Mouse (Mus musculus) cortical plate, adult 2 months (tissue): ENCODE measurements at regions not wholly inside any gene's neighbourhood (a gene's known extent, or its start where the extent isn't known, plus 50 kb on each side); places are given as distances from the start of the nearest gene placed in this dataset.
A peak's percentile ranks its signal among the peaks of the same experiment; 100 is the strongest.
"Not testable (repeated sequence)": the region's sequence is repeated elsewhere in the genome, so short reads cannot be mapped to it uniquely, and the experiment has no call there.

Experiments used
- H3K27ac ChIP-seq: fragments of 200-500 bp; 2 replicates; pipeline ENCODE4 v1.5.1; 2012; ENCODE audit warnings: low read length, control low read depth, inconsistent platforms; ENCODE audit not compliant: insufficient read depth
- H3K4me1 ChIP-seq: fragments of 200-500 bp; 2 replicates; pipeline ENCODE4 v1.6.1; 2011; ENCODE audit warnings: low read length; ENCODE audit not compliant: control insufficient read depth, insufficient read depth
- H3K4me3 ChIP-seq: fragments of 200-500 bp; 2 replicates; pipeline ENCODE4 v1.5.1; 2011; ENCODE audit warnings: mild to moderate bottlenecking, low read length, control low read depth; ENCODE audit not compliant: insufficient read depth
- CTCF ChIP-seq: fragments of 200-500 bp; IDR thresholded peaks from 2 replicates; pipeline ENCODE4 v1.5.1; 2011; ENCODE audit warnings: mild to moderate bottlenecking, control low read depth, low read length; ENCODE audit not compliant: insufficient read depth; ENCODE audit errors: extremely low read depth
- POLR2A ChIP-seq: fragments of 200-500 bp; IDR thresholded peaks from 2 replicates; pipeline ENCODE4 v1.6.1; 2011; ENCODE audit warnings: mild to moderate bottlenecking, low read length, control low read depth; ENCODE audit not compliant: insufficient read depth; ENCODE audit errors: extremely low read depth

DNA sequence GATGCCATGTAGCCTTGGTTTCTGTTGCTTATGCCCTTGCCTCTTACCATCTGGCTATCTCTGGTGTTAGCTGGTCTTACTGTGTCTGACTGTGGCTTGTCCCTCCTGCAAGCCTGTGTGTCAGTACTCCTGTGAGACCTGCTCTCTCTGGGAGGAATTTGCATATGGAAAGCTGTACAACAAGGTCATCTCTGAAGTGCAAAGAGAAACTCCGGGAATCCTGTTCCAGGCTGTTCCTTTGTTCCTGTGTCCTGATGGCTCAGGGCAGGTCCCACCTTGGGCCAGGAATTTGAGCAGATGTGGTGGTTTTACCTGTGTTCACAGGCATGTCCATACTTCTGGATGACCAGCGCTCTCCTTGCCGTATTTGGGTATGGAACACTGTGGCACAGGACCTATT is 218.6 kb upstream of the Nsun6 start:
- TF ChIP-seq POLR2A (no peak), CTCF (no peak)
- Histone ChIP-seq H3K4me3 (no peak overlapping the region), H3K27ac (no peak overlapping the region), H3K4me1 (no peaks in the 10 kb centered on the region)

DNA sequence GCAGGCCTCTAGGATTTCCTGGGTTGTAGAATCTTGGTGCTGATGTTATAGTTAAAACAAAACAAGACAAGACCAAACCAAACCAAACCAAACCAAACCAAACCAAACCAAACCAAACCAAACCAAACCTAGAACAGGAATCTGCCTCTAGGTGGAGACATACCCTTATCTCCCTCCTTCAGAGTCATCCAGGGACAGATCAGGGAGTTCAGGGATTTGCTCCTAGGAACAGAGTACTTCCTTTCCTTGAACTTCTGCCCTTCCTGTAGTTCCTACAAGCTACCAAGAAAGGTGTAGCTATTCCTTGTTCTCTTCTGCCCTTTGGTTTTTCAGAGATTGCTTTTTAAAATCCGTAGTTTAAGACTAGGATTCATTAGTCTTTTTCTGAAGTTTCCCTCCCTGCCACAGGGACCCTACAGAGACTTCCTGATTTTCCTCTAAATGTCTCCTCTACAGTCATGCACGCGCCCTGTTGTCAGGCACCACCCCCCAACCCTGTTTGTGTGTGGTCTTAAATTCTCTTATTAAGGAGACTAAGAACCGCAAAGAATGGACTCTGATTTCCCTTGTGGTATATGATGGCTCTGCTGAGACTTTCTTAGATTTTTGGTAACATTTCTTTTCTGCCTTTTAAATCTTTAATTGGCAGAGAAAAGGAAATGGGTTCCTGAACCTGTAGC is 205.8 kb upstream of the Nsun6 start:
- no peak overlapping the region for H3K27ac ChIP-seq
- TF ChIP-seq CTCF (peak; percentile 47; the same call in 1 of the 2 replicates), POLR2A (no peak)
- H3K4me1 ChIP-seq = no peaks in the 10 kb centered on the region
- no peak overlapping the region for H3K4me3 ChIP-seq

DNA sequence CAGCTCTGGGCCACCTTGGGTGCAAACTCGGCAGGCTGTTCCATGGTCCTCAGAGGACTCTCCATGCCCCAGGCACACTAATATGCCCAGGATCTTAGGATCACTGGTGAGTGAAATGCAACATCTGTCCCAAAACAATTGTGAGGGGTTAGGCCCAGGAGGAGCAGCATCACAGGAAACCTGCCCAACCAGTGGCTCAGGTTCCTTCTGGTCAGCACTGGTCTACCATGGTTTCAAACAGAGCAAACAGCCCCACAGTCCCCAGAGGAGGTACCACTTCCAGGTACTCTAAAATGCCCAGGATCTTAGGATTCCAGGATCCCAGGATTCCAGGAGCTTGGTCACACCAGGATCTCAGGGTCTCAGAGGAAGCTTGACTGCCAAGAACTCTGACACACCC is 187.4 kb upstream of the Nsun6 start:
- not testable (repeated sequence) for H3K4me3 ChIP-seq, H3K27ac ChIP-seq, H3K4me1 ChIP-seq

DNA sequence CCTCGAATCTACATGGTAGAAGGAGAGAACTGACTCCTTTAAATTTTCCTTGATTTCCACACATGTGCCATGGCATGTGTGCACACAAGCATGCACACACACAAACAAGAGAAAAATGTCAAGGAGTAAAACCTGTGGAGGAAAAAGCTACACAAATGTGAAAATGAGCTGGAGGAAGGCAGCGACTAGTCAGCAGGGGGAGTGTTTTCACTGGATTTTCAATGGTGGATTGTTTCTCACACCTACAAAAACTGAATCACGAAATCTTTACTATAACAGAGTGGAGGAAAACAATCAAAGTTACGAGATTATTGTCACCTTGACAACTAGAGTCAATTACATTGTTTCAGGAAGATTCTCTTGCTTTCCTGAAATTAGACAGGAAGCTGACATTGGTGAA is 167.0 kb upstream of the Nsun6 start:
- TF ChIP-seq CTCF (peak; percentile 30; the same call in 1 of the 2 replicates), POLR2A (no peak)
- H3K4me1 ChIP-seq = no peaks in the 10 kb centered on the region
- no peak overlapping the region for H3K27ac ChIP-seq

DNA sequence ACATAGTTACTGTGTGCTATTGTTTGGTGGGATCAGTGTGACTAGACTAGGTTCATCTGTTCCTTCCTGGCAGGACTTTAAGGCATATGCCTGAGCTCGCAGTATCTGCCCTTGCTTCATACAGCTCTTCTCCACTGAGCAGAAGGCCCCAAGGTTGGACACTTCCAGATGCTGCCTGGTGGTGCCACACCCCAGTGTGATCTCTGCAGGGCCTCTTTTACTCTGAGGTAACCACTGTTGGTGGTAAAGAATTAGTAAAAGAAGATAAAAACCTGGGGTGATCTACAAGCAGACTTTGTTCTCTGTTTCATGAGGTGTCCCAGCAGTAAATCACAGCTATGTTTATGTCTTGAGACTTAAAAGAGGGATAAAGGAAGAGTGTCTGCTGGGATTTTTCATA is 133.2 kb upstream of the Nsun6 start:
- Histone ChIP-seq H3K4me3 (no peak overlapping the region), H3K4me1 (no peaks in the 10 kb centered on the region), H3K27ac (no peak overlapping the region)
- TF ChIP-seq POLR2A (no peak), CTCF (no peak)

More for the DNA sequence above, 167.0 kb upstream of the Nsun6 start:
- H3K4me3 ChIP-seq = no peak overlapping the region

DNA sequence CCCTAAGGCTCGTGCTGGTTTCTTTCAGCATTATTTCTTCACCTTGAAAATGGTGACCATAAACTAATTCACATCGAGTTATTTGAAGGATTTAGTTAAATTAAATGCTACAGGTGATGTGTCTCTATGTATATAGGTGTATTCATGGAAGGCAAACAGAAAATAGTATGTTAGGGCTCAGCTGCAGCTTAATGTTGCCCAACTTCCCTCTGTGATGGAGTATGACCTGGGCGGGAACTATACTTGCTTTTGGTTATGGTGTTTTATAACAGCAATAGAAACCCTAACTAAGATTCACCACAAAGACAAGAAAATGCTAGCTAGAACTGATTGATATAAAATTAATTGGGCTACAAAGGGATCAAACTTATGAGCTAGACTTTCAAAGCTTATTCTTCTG is 126.1 kb upstream of the Nsun6 start:
- Histone ChIP-seq H3K4me3 (no peak overlapping the region), H3K4me1 (no peaks in the 10 kb centered on the region), H3K27ac (no peak overlapping the region)
- TF ChIP-seq CTCF (no peak), POLR2A (no peak)

DNA sequence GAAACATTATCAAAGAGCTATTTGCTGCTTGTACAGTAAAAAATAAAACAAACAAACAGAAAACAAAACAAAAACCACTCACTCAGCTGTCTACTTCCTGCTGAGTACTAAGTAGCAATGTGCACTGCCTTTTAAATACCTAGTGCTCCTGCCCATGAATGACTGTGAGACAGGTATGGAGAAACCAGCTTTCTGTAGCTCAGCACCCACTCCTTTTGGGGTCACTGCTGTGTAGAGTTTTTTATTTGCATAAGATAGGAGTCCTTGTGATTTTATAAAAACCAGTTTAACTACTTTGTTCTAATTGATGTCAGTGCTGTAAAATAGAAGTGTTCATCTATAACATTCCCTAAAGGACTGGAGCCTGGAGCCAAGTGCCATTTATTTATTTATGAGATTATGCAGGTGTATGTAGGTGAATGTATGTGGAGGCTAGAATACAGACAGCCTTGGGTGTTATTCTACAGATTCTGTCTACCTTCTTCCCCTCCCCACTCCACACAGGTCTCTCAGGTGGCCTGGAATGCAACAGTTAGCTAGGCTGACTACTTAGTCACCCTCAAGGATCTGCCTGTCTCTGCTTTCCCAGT is 111.7 kb upstream of the Nsun6 start:
- H3K4me3 ChIP-seq = no peak overlapping the region
- no peak overlapping the region for H3K27ac ChIP-seq
- H3K4me1 ChIP-seq = no peaks in the 10 kb centered on the region
- TF ChIP-seq CTCF = no peak
- TF ChIP-seq POLR2A = no peak

DNA sequence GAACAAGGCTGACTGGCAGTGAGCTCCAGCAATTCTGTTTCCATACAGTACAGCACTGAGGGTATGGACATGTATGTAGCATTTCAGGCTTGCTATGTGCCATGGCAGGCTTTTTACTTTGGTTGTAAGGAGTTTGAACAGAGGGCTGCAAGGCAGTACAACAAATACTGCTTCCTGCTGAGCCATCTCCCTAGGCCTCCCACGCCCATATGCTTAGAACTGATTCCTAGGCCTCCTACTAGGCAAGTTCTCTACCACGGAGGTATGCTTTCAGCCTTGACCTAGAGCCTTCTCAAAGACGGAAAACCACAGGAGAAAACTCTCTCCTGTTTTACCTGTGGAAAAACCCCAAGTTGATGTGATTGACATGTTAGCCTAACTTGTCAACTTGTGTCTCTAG is 111.0 kb upstream of the Nsun6 start:
- Histone ChIP-seq H3K4me1 (no peaks in the 10 kb centered on the region), H3K27ac (no peak overlapping the region), H3K4me3 (no peak overlapping the region)
- TF ChIP-seq POLR2A (no peak), CTCF (no peak)

DNA sequence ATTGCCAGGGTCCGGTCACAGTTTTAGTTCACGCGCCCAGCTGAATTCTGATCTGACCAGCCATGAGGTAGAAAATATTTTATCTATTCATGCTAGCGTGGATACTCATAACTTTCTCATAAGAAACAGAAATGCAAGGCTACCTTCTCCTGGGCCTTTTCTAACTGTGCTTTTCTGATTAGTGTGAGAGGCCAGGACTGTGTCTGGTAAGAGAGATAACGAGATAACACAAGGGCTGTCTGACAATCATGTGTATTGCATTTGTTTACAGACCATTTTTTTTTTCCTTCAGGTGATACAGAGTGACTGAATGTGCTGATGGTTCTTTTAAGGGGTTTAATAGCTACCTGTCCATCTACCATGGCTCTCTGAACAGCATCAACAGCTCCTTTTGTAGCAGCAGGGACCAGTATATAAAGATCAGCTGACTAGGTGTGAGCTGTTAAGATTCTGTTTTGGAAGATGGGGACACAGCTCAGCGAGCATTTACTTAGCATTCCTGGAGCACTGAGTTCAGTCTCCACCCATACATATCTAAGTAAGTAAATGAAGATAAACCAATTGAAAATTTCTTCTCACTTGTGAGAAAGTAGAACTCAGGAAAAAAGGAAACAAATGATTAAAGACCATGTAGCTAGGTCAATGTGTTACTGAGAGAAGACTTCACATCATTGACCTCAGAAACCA is 109.0 kb upstream of the Nsun6 start:
- H3K27ac ChIP-seq = no peak overlapping the region
- TF ChIP-seq CTCF (no peak), POLR2A (no peak)
- H3K4me1 ChIP-seq = no peaks in the 10 kb centered on the region
- H3K4me3 ChIP-seq = no peak overlapping the region

DNA sequence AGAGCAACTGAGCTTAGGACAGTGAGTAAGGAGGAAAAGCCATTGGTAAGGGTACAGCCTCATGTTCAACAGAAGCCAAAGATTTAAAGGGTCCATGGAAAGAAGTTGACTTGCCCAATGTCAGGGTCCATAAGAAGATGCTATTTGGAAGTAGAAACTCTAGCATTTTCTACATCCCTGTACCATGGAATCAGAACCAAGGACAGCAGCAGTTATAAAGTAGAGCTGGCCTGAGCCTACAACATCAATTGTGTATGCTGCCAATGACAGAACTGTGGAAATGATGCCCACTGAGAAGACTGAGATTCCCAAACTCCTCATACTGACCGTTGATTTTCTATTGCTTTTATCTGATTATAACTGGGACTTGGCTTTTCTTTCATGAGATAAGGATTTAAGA is 107.0 kb upstream of the Nsun6 start:
- TF ChIP-seq POLR2A (no peak), CTCF (no peak)
- Histone ChIP-seq H3K4me1 (no peaks in the 10 kb centered on the region), H3K4me3 (no peak overlapping the region)

More for the DNA sequence above, 107.0 kb upstream of the Nsun6 start:
- H3K27ac ChIP-seq = no peak overlapping the region
